Mouse (Mus musculus) layer of hippocampus, adult 2 months (tissue): ENCODE measurements around the gene Litaf. TPM values are rescaled to one million over a fixed set of nuclear protein-coding genes. Genes with fewer than 3 reads are reported as not detected.
A peak's percentile ranks its signal among the peaks of the same experiment; 100 is the strongest.

Experiments
- DNase-seq, 2 experiments: peaks; one replicate each; pipeline ENCODE4 v3.0.0; 2022; ENCODE audit warnings: low spot score in 2 of 2
- H3K27ac ChIP-seq: fragments of 200-600 bp; 2 replicates; pipeline ENCODE4 v1.8.1; 2022
- H3K4me3 ChIP-seq: fragments of 200-600 bp; 2 replicates; pipeline ENCODE4 v1.8.1; 2022; ENCODE audit warnings: mild to moderate bottlenecking
- CTCF ChIP-seq: fragments of 200-600 bp; conservative IDR thresholded peaks from 2 replicates; pipeline ENCODE4 v1.8.1; 2022; ENCODE audit warnings: antibody characterized with exemption, mild to moderate bottlenecking, moderate library complexity
- total RNA-seq, 2 experiments: library from RNA; stranded (reverse); gene quantifications; 2 replicates each; pipeline ENCODE4 v1.2.3; 2021

The Litaf gene
- total RNA-seq, 2 experiments from 2014 or later = 14.1 to 14.5 TPM

GRCm38 (mm10) chr16:10952071-10952470, 113.9 kb downstream of the Litaf start:
- Histone ChIP-seq H3K27ac (no peak overlapping the region), H3K4me3 (no peak overlapping the region)
- TF ChIP-seq CTCF = no peak
- no peak for DNase-seq

- TF ChIP-seq CTCF = peak; percentile 76
- H3K27ac ChIP-seq = no peak overlapping the region
- DNase-seq = peak in 1 of 2 experiments; percentile 47
- H3K4me3 ChIP-seq = no peak overlapping the region
These were observed 114.4 kb downstream of the Litaf start for GRCm38 (mm10) chr16:10951581-10951980.

- no peak for TF ChIP-seq CTCF
- no peak for DNase-seq
- Histone ChIP-seq H3K27ac (no peak overlapping the region), H3K4me3 (no peak overlapping the region)
These were observed 115.4 kb downstream of the Litaf start for GRCm38 (mm10) chr16:10950539-10950938.

GRCm38 (mm10) chr16:10947724-10948123, 118.2 kb downstream of the Litaf start:
- no peak overlapping the region for H3K27ac ChIP-seq
- no peak for TF ChIP-seq CTCF
- DNase-seq = no peak
- H3K4me3 ChIP-seq = no peak overlapping the region

- no peak for TF ChIP-seq CTCF
- H3K4me3 ChIP-seq = no peak overlapping the region
- no peak for DNase-seq
- H3K27ac ChIP-seq = no peak overlapping the region
These were observed 120.4 kb downstream of the Litaf start for GRCm38 (mm10) chr16:10945381-10946127.

- no peak for DNase-seq
- peak; percentile 44 for TF ChIP-seq CTCF
- Histone ChIP-seq H3K4me3 (no peak overlapping the region), H3K27ac (no peak overlapping the region)
These were observed 121.4 kb downstream of the Litaf start for GRCm38 (mm10) chr16:10944545-10944944.

GRCm38 (mm10) chr16:10943257-10943656, 122.7 kb downstream of the Litaf start:
- peak; percentile 25 for TF ChIP-seq CTCF
- H3K4me3 ChIP-seq = no peak overlapping the region
- no peak for DNase-seq
- no peak overlapping the region for H3K27ac ChIP-seq

- H3K27ac ChIP-seq = no peak overlapping the region
- no peak for DNase-seq
- TF ChIP-seq CTCF = no peak
- H3K4me3 ChIP-seq = no peak overlapping the region
These were observed 125.3 kb downstream of the Litaf start for GRCm38 (mm10) chr16:10940661-10941060.

GRCm38 (mm10) chr16:10939932-10940331, 126.0 kb downstream of the Litaf start:
- no peak for TF ChIP-seq CTCF
- no peak overlapping the region for H3K4me3 ChIP-seq
- no peak for DNase-seq
- no peak overlapping the region for H3K27ac ChIP-seq

- no peak for TF ChIP-seq CTCF
- DNase-seq = no peak
- H3K4me3 ChIP-seq = no peak overlapping the region
- no peak overlapping the region for H3K27ac ChIP-seq
These were observed 128.5 kb downstream of the Litaf start for GRCm38 (mm10) chr16:10937497-10937896.

GRCm38 (mm10) chr16:10936700-10937319, 129.1 kb downstream of the Litaf start:
- no peak for TF ChIP-seq CTCF
- DNase-seq = no peak
- Histone ChIP-seq H3K4me3 (no peak overlapping the region), H3K27ac (no peak overlapping the region)

- TF ChIP-seq CTCF = no peak
- H3K27ac ChIP-seq = no peak overlapping the region
- H3K4me3 ChIP-seq = no peak overlapping the region
- no peak for DNase-seq
These were observed 131.9 kb downstream of the Litaf start for GRCm38 (mm10) chr16:10934047-10934446.

- no peak overlapping the region for H3K27ac ChIP-seq
- H3K4me3 ChIP-seq = no peak overlapping the region
- no peak for DNase-seq
- no peak for TF ChIP-seq CTCF
These were observed 132.6 kb downstream of the Litaf start for GRCm38 (mm10) chr16:10933372-10933771.

GRCm38 (mm10) chr16:10927026-10927425, 138.9 kb downstream of the Litaf start:
- Histone ChIP-seq H3K4me3 (no peak overlapping the region), H3K27ac (no peak overlapping the region)
- no peak for TF ChIP-seq CTCF
- no peak for DNase-seq
